Mouse (Mus musculus): ENCODE results near the gene Mansc4. TPM values are rescaled to one million over a fixed set of nuclear protein-coding genes. Genes with fewer than 3 reads are reported as not detected.

Gene Mansc4
- polyA plus RNA-seq, 1 experiment from 2014 or later: 0.63 TPM

DNA sequence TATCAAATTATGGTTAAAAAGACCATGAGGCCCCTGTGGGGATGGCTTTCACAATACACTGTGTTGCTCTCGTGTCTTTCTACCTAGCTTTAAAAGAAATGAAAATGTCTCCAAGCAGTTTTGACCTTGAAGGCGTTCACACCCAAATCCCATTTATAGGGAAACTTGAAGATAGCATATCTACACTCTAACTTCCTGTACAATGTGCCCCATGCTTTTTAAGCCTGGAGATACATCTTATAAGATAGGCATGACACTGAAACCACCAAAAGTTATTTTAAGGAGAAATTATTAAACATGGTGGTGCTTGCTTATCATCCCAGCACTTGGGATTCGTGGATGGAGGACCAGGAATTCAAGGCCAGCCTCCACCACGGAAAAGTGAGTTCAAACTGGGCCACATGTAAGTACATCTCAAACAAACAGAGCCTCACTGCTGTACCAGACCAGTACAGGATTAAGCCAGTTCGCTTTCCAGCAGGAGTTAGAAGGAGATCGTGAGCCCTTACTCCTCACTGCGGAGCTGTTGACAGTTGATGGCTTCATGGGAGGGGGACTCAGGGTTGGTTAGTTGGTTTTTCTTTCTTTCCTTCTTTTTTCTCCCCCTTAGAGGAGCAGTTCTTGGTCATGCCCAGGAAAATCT, 1.3 kb downstream of the Mansc4 start:
- TF ChIP-seq CTCF (IDR thresholded peaks at IDR 0.05): no peak
- ATAC-seq (no peak), DNase-seq (ENCODE audit: low read depth, low spot score) (no peak)
- no peaks in the 10 kb centered on the region for H3K27me3 ChIP-seq
- ChIA-PET POLR2A (no interaction called here), CTCF (interaction anchor here (1.4 to 1.7 kb wide), 2 partner anchors 16 to 155 kb away, joined by 3 read pairs; no protein-coding TSS in a partner anchor)
- in situ Hi-C loops (cut with MboI; ENCODE audit: low pct_unique_long_range_greater_than_20kb): no loop called here

DNA sequence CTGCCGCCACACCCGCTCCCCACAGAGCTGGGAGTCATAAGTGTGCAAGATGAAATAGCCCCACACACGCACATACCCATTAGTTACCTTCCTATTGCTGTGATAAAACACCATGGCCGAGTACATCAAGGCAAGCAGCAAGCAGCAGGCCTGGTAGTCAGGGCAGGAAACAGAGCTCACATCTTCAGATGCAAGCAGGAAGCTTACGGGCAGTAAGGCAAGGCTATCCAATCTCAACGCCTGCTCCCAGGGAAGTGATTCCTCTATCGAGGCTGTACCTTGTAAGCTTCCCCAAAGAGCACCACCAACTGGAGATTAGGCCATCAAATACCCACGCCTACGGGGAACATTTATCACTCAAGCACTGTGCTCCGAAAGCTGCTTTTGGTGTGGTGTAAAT, 6.9 kb downstream of the Mansc4 start:
- in situ Hi-C loops (cut with MboI; ENCODE audit: low pct_unique_long_range_greater_than_20kb): no loop called here
- CTCF ChIA-PET: no interaction called here
- no peaks in the 10 kb centered on the region for H3K27me3 ChIP-seq
- DNase-seq (ENCODE audit: low read depth, low spot score): no peak
- no peak for ATAC-seq
- TF ChIP-seq CTCF (IDR thresholded peaks at IDR 0.05): no peak
- POLR2A ChIA-PET: interaction anchor here (1.0 kb wide), 1 partner anchor 9 kb away, joined by 3 read pairs; no protein-coding TSS in a partner anchor

DNA sequence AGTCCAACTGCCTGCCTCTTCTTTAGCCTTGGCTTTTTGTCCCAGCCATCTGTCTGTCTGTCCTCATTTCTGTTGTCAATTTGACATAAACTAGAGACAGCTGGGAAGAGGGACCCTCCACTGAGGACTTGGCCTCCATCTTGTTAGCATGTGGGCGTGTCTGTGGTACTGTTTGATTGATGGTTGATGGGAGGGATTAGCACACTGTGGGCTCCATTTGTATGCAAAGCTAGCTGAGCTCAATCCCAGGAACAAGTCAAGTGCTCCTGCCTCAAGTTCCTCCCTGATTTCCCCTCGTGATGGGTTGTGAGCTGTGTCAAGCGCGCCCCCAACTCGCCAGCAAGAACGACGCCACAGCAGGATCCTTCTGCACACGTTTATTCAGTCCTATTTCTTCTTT, 10.0 kb downstream of the Mansc4 start:
- no peak for TF ChIP-seq CTCF (IDR thresholded peaks at IDR 0.05)
- CTCF ChIA-PET: no interaction called here
- no peak for DNase-seq (ENCODE audit: low read depth, low spot score)
- POLR2A ChIA-PET: no interaction called here
- no peaks in the 10 kb centered on the region for H3K27me3 ChIP-seq
- in situ Hi-C loops (cut with MboI; ENCODE audit: low pct_unique_long_range_greater_than_20kb): no loop called here
- ATAC-seq: no peak

DNA sequence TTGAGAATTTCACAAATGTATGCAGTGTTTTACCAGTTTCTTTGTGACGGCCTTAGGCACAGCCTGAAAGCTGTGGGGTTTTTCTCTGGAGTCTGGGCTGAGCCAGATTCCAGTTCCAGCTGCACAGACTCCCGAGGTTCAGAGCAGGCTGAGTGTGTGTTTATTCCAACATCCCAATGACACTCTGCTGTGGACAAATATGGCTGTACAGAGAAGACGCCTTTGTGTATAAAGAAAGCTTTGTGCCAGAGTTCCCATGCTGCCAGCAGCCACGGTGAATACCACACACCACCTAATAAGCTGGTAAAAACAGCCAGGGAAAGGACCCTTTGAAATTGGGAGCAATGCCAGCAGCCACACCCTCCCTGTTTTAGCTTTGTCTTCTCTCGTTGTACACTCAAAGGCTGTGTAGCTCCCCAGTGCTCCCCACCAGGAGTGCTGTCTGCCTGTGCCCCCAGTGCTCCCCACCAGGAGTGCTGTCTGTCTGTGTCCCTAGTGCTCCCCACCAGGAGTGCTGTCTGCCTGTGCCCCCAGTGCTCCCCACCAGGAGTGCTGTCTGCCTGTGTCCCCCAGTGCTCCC, 10.9 kb downstream of the Mansc4 start:
- CTCF ChIA-PET: no interaction called here
- POLR2A ChIA-PET: interaction anchor here (0.7 kb wide), 1 partner anchor 10 kb away, joined by 3 read pairs; no protein-coding TSS in a partner anchor
- no peaks in the 10 kb centered on the region for H3K27me3 ChIP-seq
- no peak for ATAC-seq
- no peak for TF ChIP-seq CTCF (IDR thresholded peaks at IDR 0.05)
- no peak for DNase-seq (ENCODE audit: low read depth, low spot score)
- in situ Hi-C loops (cut with MboI; ENCODE audit: low pct_unique_long_range_greater_than_20kb): no loop called here

DNA sequence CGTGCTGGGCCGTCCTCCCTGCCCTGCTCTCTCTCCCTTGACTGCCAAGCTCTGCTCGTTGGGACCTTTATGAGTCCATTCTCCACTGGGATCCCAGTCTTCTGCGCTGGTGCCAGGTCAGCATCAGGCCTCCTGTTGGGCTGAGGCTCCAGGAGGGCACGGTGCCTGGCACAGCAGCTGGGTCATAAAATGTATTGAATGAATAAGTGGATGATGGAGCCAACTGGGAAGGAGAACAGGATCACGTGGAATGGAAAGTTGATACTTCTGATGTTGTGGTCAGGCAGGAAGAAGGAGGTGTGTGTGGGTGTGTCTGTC, 21.9 kb downstream of the Mansc4 start:
- ATAC-seq: no peak
- DNase-seq (ENCODE audit: low read depth, low spot score): no peak
- ChIA-PET POLR2A (no interaction called here), CTCF (interaction anchor here (1.2 kb wide), 1 partner anchor 17 kb away, joined by 3 read pairs; no protein-coding TSS in a partner anchor)
- no peaks in the 10 kb centered on the region for H3K27me3 ChIP-seq
- no peak for TF ChIP-seq CTCF (IDR thresholded peaks at IDR 0.05)
- in situ Hi-C loops (cut with MboI; ENCODE audit: low pct_unique_long_range_greater_than_20kb): no loop called here

DNA sequence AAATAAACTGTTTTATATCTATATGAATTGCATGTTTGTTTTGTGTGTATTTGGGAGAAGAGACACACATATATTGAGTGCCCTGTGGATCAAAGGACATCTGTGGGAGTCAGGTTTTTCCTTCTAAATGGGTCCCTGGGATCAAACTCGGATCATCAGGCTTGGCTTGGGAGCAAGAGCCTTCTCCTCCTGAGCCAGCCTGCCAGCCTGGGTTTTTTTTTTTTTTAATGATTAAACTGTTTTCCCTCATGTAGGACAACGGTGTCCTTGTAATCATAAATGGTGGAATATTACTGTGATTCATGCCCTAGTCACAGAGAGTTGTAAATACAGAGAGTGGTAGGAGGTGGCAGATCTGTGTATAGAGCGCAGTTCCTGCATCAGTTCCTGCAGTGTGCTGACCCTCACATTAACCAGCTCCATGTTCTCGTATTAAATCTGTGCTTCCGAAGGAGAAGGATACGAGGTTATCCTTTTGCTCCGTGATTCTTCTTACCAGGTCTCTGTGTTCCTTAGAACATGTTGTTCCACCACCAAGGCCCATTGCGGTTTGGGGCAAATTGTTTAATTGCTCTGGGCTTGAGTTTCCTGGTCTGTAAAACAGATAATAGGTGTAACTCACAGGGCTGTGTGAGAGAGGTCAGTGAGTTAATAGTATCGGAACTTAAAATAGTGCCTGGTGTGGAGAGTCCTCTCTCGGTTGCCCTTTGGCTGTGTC, 22.4 kb downstream of the Mansc4 start:
- no peak for DNase-seq (ENCODE audit: low read depth, low spot score)
- no peak for TF ChIP-seq CTCF (IDR thresholded peaks at IDR 0.05)
- no peak for ATAC-seq
- ChIA-PET POLR2A (no interaction called here), CTCF (no interaction called here)
- no peaks in the 10 kb centered on the region for H3K27me3 ChIP-seq
- in situ Hi-C loops (cut with MboI; ENCODE audit: low pct_unique_long_range_greater_than_20kb): no loop called here

DNA sequence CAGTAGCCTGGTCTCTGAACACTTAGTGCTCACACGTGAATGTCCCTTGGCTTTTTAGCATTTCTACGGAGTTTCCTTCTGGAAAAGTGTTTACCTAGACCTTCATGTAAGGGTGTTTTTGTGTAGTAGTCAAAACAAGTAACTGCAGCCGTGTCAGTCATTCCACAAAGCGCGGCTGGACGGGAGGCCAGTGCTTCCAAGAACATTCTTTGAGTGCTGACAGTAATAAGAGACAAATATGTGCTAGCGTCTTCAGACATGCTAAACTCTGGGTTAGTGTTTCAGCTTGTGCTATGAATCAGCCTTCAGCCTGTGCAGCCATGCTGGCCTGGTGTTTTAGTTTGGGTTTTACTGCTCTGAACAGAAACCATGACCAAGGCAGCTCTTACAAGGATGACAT, 24.1 kb downstream of the Mansc4 start:
- no peak for TF ChIP-seq CTCF (IDR thresholded peaks at IDR 0.05)
- ChIA-PET POLR2A (no interaction called here), CTCF (no interaction called here)
- no peak for ATAC-seq
- no peaks in the 10 kb centered on the region for H3K27me3 ChIP-seq
- no peak for DNase-seq (ENCODE audit: low read depth, low spot score)
- in situ Hi-C loops (cut with MboI; ENCODE audit: low pct_unique_long_range_greater_than_20kb): no loop called here

DNA sequence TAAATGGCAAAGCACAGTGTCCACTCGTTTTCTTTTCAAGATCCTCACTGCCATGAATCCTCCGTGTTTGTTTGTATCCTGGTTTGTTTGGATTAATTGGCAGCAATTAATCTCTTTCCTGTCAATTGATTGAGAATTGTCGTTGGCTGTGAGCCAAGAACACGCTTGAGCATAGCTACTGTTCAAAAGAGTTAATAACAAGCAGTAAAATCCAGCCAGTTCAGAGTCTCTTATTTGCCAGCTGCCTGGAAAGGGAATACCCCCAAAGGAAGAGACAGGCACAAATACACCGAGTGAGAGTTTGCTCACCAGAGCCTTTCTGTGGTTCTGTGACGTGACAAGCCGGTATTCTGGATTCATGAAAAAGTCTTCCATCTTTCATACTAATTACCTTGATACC, 24.8 kb downstream of the Mansc4 start:
- ATAC-seq (no peak), DNase-seq (ENCODE audit: low read depth, low spot score) (no peak)
- no peaks in the 10 kb centered on the region for H3K27me3 ChIP-seq
- no peak for TF ChIP-seq CTCF (IDR thresholded peaks at IDR 0.05)
- ChIA-PET CTCF (no interaction called here), POLR2A (no interaction called here)
- in situ Hi-C loops (cut with MboI; ENCODE audit: low pct_unique_long_range_greater_than_20kb): no loop called here

DNA sequence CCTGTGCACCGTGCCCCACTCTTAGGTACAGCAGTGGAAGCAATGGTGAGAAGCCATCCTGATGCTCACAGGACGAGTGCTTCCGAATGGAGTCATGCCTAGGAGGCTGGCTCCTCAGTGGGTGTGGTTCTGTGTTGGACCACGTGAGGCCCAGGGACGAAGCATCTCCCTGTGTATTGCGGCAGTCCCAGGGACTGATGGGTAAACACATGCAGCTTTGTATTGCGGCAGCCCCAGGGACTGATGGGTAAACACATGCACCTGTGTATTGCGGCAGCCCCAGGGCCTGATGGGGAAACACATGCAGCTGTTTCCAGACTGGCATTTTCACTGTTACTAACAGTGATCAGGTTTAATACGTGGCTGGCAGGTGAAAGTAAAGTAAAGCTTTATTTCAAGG, 25.2 kb downstream of the Mansc4 start:
- ChIA-PET POLR2A (no interaction called here), CTCF (no interaction called here)
- H3K27me3 ChIP-seq: no peaks in the 10 kb centered on the region
- ATAC-seq: no peak
- no peak for DNase-seq (ENCODE audit: low read depth, low spot score)
- in situ Hi-C loops (cut with MboI; ENCODE audit: low pct_unique_long_range_greater_than_20kb): no loop called here
- TF ChIP-seq CTCF (IDR thresholded peaks at IDR 0.05): no peak

DNA sequence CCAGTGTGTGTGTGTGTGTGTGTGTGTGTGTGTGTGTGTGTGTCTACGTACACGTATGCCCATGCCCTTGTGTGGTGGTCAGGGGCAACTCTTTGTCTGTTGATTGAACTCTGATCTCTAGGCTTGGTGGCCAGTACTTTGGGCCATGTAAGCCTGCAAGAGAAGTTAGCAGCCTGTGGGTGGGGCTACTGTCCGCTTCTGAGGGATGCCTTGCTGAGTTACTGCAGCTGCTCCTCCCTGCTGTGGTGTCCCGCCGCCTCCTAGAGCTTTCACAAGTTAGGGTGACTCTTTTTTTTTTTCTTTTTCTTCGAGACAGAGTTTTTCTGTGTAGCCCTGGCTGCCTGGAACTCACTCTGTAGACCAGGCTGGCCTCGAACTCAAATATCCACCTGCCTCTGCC, 27.5 kb downstream of the Mansc4 start:
- no peak for ATAC-seq
- no peaks in the 10 kb centered on the region for H3K27me3 ChIP-seq
- DNase-seq (ENCODE audit: low read depth, low spot score): no peak
- no peak for TF ChIP-seq CTCF (IDR thresholded peaks at IDR 0.05)
- POLR2A ChIA-PET: interaction anchor here (0.6 kb wide), 1 partner anchor 1157 kb away, joined by 3 read pairs; no protein-coding TSS in a partner anchor
- in situ Hi-C loops (cut with MboI; ENCODE audit: low pct_unique_long_range_greater_than_20kb): no loop called here
- CTCF ChIA-PET: interaction anchor here (1.1 kb wide), 1 partner anchor 9 kb away, joined by 3 read pairs; no protein-coding TSS in a partner anchor

DNA sequence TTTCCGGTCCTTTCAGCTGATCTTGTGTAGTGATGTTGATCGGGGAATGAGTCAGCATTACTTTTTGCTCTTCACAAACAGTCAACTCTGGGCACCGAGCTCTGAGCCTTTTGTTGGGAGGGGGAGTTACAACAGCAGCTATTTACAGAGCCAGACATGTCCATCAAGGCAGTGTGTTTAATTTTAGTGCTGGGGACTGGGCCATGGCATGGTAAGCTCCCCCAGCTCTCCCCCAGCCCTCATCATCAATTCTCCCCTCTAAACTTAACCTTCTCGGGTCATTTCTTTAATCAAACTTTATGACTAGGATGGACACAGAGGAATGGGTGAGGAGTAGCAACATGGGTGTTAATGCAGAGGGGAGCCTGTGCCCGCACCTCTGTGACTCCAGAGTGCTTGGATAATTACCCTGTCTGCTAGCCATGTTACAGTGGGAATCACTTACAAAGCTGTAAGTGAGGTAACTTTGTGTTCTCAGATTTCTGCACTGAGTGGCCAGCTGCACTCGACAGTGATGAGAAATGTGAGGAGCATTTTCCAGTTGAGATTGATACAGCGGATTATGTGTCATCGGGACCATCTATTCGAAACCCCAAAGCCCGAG, 31.4 kb downstream of the Mansc4 start:
- DNase-seq (ENCODE audit: low read depth, low spot score): no peak
- in situ Hi-C loops (cut with MboI; ENCODE audit: low pct_unique_long_range_greater_than_20kb): no loop called here
- no peaks in the 10 kb centered on the region for H3K27me3 ChIP-seq
- ChIA-PET POLR2A (no interaction called here), CTCF (no interaction called here)
- TF ChIP-seq CTCF (IDR thresholded peaks at IDR 0.05): no peak
- ATAC-seq: no peak
